Mouse (Mus musculus): ENCODE data around the gene Agbl4. TPM values are rescaled to one million over a fixed set of nuclear protein-coding genes. Genes with fewer than 3 reads are reported as not detected.
"Not testable (repeated sequence)": the region's sequence is repeated elsewhere in the genome, so short reads cannot be mapped to it uniquely, and the experiment has no call there.

Agbl4 gene
- polyA plus RNA-seq, 1 experiment from 2014 or later = 0.38 TPM

DNA sequence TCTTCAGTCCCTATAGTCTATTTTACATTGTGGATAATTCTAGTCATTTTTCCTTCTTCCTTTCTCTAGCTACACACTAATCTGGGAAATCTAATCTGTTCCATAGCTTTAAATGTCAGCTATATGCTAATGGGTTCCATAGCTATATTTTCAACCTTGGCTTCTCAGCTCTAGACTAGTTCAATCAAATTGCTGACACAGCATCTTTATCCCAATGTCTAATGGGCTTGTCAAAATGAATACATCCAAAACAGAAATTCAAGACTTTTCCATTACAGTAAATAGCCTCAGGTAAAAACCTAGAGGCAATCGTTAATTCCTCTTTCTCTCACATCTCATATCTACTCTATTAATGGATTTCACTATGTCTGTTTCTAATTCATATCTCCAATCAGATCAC, 750.3 kb downstream of the Agbl4 start:
- Histone ChIP-seq H3K4me3 (replicated peaks) (no peak overlapping the region), H3K4me2 (no peak overlapping the region), H3K27me3 (no peaks in the 10 kb centered on the region), H3K36me3 (no peaks in the 10 kb centered on the region), H3K4me1 (replicated peaks) (no peaks in the 10 kb centered on the region), H3K27ac (no peak overlapping the region), H3K9me3 (no peaks in the 10 kb centered on the region), H3K9ac (replicated peaks) (no peak overlapping the region)
- 88% methylated on average over 1 of the region's 1 CpGs for WGBS
- no peak for ATAC-seq (ENCODE audit: insufficient number of reproducible peaks, insufficient read depth, low FRiP score, low TSS enrichment, low read depth)

DNA sequence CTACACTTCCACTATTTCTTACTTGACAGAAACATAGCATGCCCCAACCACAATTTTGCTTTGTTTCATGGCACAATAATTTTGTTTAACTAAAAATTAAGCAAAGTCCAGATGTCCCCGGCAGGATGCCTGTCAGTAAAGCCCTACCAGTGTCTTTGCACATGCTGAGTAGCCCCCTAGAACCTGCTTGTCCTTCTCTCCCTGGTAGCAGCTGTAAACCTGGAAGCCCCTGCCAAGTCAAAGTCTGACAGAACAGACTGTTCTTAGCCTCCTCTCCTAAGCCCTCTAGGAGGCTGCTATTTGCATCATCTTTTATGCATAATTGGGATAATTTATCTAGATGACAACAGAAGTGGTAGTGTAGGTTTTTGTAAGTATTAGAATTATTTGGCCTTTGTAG, 758.4 kb downstream of the Agbl4 start:
- no peak overlapping the region for H3K9ac ChIP-seq (replicated peaks)
- H3K27ac ChIP-seq = no peak overlapping the region
- ATAC-seq (ENCODE audit: insufficient number of reproducible peaks, insufficient read depth, low FRiP score, low TSS enrichment, low read depth) = no peak
- 77% methylated on average over 1 of the region's 1 CpGs for WGBS
- H3K9me3 ChIP-seq = no peaks in the 10 kb centered on the region
- H3K4me3 ChIP-seq (replicated peaks) = no peak overlapping the region
- no peak overlapping the region for H3K4me2 ChIP-seq
- no peaks in the 10 kb centered on the region for H3K36me3 ChIP-seq
- H3K4me1 ChIP-seq (replicated peaks) = no peaks in the 10 kb centered on the region
- H3K27me3 ChIP-seq = no peaks in the 10 kb centered on the region

DNA sequence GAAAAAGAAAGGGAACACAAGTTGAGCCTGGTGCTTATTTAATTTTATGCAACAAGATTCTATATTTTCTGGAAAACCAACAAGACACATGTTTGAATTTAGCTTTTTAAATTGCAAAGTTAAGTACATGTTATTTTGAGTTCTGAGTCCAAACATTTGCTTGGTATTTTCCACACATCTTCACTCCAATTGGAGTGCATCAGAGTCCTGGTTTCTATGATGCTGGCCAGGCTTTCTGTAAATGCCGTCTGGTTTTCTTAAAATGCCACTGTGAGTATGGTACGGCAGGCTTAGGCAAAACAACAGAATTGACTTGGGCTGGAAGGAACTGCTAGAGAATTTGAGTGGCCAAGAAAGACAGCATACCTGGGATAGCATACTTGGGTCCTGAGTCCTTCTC, 784.0 kb downstream of the Agbl4 start:
- WGBS = 80% methylated on average over 2 of the region's 2 CpGs
- ATAC-seq (ENCODE audit: insufficient number of reproducible peaks, insufficient read depth, low FRiP score, low TSS enrichment, low read depth) = no peak
- Histone ChIP-seq H3K4me3 (replicated peaks) (no peak overlapping the region), H3K4me1 (replicated peaks) (no peaks in the 10 kb centered on the region), H3K9me3 (no peaks in the 10 kb centered on the region), H3K36me3 (no peaks in the 10 kb centered on the region), H3K27ac (no peak overlapping the region), H3K4me2 (no peak overlapping the region), H3K9ac (replicated peaks) (no peak overlapping the region), H3K27me3 (no peaks in the 10 kb centered on the region)

DNA sequence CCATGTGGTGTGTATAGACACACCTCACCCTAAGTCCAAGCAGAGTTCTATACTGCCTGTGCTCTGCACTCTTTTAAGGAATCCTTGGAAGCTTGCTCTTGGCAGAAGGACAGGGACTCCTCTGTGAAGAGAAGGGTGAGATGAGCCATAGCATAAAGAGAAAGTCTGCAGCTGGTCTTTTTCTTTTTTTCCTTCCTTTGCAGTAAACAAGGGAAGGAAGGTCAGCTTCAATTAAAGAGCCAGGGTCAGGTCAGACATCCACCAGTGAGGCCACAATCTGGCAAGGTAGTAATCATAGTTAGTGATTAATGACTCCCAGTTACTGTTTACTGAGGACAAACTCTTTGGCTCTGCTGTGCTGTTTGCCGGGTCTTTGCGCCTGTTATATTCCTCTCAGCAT, 802.6 kb downstream of the Agbl4 start:
- Histone ChIP-seq H3K9me3 (no peaks in the 10 kb centered on the region), H3K36me3 (no peaks in the 10 kb centered on the region), H3K27ac (no peak overlapping the region), H3K27me3 (no peaks in the 10 kb centered on the region), H3K9ac (replicated peaks) (no peak overlapping the region), H3K4me3 (replicated peaks) (no peak overlapping the region), H3K4me1 (replicated peaks) (no peaks in the 10 kb centered on the region), H3K4me2 (no peak overlapping the region)
- WGBS = 28% methylated on average over 2 of the region's 2 CpGs
- ATAC-seq (ENCODE audit: insufficient number of reproducible peaks, insufficient read depth, low FRiP score, low TSS enrichment, low read depth) = no peak

DNA sequence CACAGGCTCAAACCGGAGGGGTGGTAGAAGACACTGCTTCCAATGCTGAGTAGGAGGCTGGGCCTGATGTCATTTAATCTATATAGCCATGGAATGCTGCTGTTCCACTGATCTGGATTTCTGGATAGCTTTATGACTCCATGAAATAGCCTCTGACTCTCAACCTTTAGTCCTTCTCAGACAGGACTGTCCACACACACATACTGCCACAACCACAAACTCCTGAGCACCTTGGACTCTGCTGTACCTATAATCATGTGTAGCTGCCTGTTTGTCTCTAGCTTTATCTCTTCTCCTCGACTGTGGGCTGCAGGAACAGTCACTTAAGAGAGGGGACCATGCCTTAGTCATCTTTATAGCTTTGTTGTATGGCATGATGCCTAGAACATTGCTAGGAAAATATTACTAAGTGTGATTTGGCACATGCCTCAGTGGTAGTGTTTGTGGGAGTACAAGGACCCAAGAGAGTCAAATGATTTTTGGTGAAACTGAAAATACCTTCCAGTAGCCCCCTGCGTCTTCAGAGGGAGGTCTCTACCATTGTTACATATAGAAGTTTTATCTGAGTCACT, 817.8 kb downstream of the Agbl4 start:
- Histone ChIP-seq H3K4me3 (replicated peaks) (no peak overlapping the region), H3K4me2 (no peak overlapping the region), H3K36me3 (no peaks in the 10 kb centered on the region), H3K9ac (replicated peaks) (no peak overlapping the region), H3K27me3 (no peaks in the 10 kb centered on the region), H3K4me1 (replicated peaks) (no peaks in the 10 kb centered on the region), H3K9me3 (no peaks in the 10 kb centered on the region), H3K27ac (no peak overlapping the region)
- ATAC-seq (ENCODE audit: insufficient number of reproducible peaks, insufficient read depth, low FRiP score, low TSS enrichment, low read depth) = no peak
- WGBS = 74% methylated on average over 3 of the region's 3 CpGs

DNA sequence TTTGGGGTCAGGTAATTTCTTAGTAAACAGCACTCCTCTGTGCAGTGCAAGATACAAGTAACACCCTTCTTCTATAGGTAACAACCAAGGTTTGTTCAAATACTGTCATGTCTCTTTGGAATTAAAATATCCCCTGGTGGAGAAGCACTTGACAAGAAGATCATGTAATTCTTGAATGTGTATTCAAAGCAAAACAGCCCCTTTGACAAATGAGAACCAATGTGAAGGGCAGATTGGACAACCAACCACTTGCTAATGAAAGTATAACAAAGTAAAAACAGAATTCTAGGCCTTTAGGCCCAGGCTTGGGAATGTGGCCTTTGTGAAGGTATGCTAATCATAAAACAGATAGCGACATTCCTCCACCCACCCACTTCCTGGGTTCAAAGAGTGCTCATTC, 821.6 kb downstream of the Agbl4 start:
- H3K4me1 ChIP-seq (replicated peaks); H3K9me3 ChIP-seq; H3K9ac ChIP-seq (replicated peaks); ATAC-seq (ENCODE audit: insufficient number of reproducible peaks, insufficient read depth, low FRiP score, low TSS enrichment, low read depth); H3K36me3 ChIP-seq; H3K27me3 ChIP-seq; H3K4me3 ChIP-seq (replicated peaks); H3K4me2 ChIP-seq; H3K27ac ChIP-seq: not testable (repeated sequence)
- WGBS = 57% methylated on average over 1 of the region's 1 CpGs

DNA sequence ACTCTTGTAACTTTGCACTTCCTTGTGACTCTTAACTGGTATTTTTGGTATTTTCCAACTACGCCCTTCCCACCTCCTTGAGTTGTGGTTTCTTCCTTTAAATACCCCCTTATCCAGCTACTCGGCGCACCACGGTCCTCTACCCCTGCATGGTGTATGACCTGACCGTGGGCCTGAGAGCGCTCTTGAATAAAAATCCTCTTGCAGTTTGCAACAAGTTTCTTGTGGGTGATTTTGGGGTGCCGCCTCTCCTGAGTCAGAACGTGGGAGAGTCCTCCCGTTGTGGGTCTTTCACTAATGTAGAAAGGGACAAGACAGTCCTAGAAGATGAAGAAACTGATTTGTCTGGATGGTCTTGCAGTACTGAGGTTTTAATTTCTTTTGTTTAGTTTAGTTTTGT, 822.1 kb downstream of the Agbl4 start:
- not testable (repeated sequence) for H3K9ac ChIP-seq (replicated peaks); H3K4me3 ChIP-seq (replicated peaks); H3K4me2 ChIP-seq; H3K4me1 ChIP-seq (replicated peaks); H3K27me3 ChIP-seq; H3K27ac ChIP-seq; H3K9me3 ChIP-seq; ATAC-seq (ENCODE audit: insufficient number of reproducible peaks, insufficient read depth, low FRiP score, low TSS enrichment, low read depth); H3K36me3 ChIP-seq
- WGBS = 90% methylated on average over 9 of the region's 9 CpGs

DNA sequence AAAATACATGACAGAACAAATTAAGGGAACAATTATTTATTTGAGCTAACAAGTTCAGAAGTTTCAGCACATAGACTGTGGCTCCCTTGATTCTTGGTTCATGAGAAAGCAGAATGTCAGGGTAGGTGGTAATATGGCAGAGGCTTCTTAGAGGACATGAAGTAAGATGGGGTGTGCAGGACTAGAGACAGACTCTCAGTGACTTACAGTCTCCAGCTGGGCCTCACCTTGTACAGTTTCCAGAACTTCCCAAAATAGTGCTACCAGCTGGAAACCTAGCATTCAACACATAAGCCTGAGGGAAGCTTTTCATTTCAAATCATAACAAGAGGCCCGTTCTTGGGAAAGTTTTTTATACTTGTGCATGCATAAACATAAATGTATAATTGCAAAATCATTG, 836.4 kb downstream of the Agbl4 start:
- H3K27ac ChIP-seq = no peak overlapping the region
- H3K36me3 ChIP-seq = no peaks in the 10 kb centered on the region
- H3K4me3 ChIP-seq (replicated peaks) = no peak overlapping the region
- no peak overlapping the region for H3K9ac ChIP-seq (replicated peaks)
- no peak for ATAC-seq (ENCODE audit: insufficient number of reproducible peaks, insufficient read depth, low FRiP score, low TSS enrichment, low read depth)
- WGBS = 90% methylated on average over 1 of the region's 1 CpGs
- no peaks in the 10 kb centered on the region for H3K27me3 ChIP-seq
- no peak overlapping the region for H3K4me2 ChIP-seq
- H3K9me3 ChIP-seq = no peaks in the 10 kb centered on the region
- H3K4me1 ChIP-seq (replicated peaks) = no peaks in the 10 kb centered on the region

DNA sequence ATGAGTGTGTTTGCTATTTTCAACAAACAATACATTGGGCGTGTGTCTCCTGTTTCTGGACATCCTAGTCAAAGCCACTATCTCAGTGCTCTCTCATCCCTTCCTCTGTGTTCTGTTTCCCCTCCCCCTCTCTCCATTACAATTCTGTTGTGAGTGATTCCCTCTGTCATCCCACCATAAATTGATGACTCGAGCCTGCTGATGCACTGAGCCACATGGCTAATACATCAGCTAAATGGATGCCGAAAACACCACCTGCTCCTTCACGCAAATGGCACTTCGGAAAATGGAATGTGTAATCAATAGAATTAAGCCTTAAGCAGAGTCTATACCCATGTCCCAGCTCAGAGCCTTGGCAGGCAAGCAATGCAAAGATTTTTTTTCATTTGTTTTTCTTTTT, 854.5 kb downstream of the Agbl4 start:
- Histone ChIP-seq H3K4me1 (replicated peaks) (no peaks in the 10 kb centered on the region), H3K27ac (no peak overlapping the region), H3K4me2 (no peak overlapping the region), H3K9me3 (no peaks in the 10 kb centered on the region), H3K9ac (replicated peaks) (no peak overlapping the region), H3K36me3 (no peaks in the 10 kb centered on the region), H3K27me3 (no peaks in the 10 kb centered on the region), H3K4me3 (replicated peaks) (no peak overlapping the region)
- WGBS = 87% methylated on average over 5 of the region's 5 CpGs
- no peak for ATAC-seq (ENCODE audit: insufficient number of reproducible peaks, insufficient read depth, low FRiP score, low TSS enrichment, low read depth)

DNA sequence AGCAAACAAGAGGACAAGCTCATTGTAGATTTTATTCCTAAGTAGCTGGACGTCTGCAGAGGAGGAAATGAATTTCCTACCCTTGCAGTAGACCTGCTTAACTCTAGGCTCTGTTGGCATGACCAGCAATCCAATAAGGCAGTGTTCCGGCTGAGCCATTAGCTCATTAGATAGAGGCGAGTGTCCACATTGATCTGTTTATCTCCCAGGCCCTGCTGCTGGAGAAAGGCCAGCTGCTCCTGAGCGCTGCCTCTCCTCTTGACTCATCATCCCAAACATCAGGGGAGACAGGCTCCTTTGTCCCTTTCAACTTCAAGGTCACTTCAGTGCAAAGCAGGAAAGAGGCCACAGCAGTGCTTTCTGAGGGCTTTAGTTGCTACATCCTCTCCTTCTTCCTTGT, 858.0 kb downstream of the Agbl4 start:
- ATAC-seq (ENCODE audit: insufficient number of reproducible peaks, insufficient read depth, low FRiP score, low TSS enrichment, low read depth) = no peak
- H3K27ac ChIP-seq = no peak overlapping the region
- H3K36me3 ChIP-seq = no peaks in the 10 kb centered on the region
- no peak overlapping the region for H3K4me3 ChIP-seq (replicated peaks)
- no peak overlapping the region for H3K9ac ChIP-seq (replicated peaks)
- no peaks in the 10 kb centered on the region for H3K4me1 ChIP-seq (replicated peaks)
- WGBS = 73% methylated on average over 4 of the region's 4 CpGs
- H3K9me3 ChIP-seq = no peaks in the 10 kb centered on the region
- no peak overlapping the region for H3K4me2 ChIP-seq
- no peaks in the 10 kb centered on the region for H3K27me3 ChIP-seq

DNA sequence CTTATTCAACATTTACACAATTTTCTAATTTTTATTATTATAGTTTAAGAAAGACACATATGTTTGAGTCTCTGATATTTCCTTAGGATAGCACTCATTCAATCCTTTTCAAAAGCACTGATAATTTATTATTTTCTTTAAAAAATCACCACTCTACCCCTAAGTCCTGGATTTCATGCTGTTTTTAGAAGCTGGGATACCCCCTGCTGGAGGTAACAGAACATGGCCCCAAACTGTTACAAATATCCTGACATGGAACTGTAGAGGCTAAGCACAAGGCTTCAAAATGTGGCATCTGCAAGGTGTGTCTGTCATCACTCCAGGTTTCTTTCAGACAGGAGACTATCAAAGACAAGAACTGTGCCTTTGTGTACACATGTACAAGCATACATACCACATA, 859.5 kb downstream of the Agbl4 start:
- Histone ChIP-seq H3K27ac (no peak overlapping the region), H3K36me3 (no peaks in the 10 kb centered on the region), H3K9me3 (no peaks in the 10 kb centered on the region), H3K4me1 (replicated peaks) (no peaks in the 10 kb centered on the region), H3K4me2 (no peak overlapping the region), H3K27me3 (no peaks in the 10 kb centered on the region), H3K4me3 (replicated peaks) (no peak overlapping the region), H3K9ac (replicated peaks) (no peak overlapping the region)
- ATAC-seq (ENCODE audit: insufficient number of reproducible peaks, insufficient read depth, low FRiP score, low TSS enrichment, low read depth) = no peak

DNA sequence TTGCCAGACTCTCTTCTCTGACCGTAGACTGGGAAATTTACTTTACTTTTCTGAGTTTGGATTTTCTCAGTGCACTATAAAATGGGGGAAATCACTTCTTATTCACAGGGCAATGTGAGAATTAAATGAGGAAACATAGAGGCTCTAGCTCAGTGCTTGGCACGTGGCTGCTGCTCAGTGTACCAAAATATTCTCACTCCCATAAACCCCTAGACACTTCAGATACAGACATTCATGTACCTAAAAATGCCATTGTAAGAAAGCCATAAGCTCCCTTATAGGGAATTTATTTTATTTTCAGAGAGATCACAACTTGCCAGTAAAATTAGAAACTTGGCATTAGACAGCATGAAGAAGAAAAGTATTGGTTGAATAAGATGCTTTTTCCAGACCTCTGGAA, 883.5 kb downstream of the Agbl4 start:
- H3K9me3 ChIP-seq = no peaks in the 10 kb centered on the region
- 80% methylated on average over 2 of the region's 2 CpGs for WGBS
- H3K27me3 ChIP-seq = no peaks in the 10 kb centered on the region
- H3K9ac ChIP-seq (replicated peaks) = no peak overlapping the region
- H3K4me1 ChIP-seq (replicated peaks) = no peaks in the 10 kb centered on the region
- H3K4me2 ChIP-seq = no peak overlapping the region
- no peaks in the 10 kb centered on the region for H3K36me3 ChIP-seq
- H3K27ac ChIP-seq = no peak overlapping the region
- no peak overlapping the region for H3K4me3 ChIP-seq (replicated peaks)
- ATAC-seq (ENCODE audit: insufficient number of reproducible peaks, insufficient read depth, low FRiP score, low TSS enrichment, low read depth) = no peak
